Mouse (Mus musculus): ENCODE results near the gene 4930595M18Rik.

4930595M18Rik gene

GRCm38 (mm10) chrX:81458021-81458420, at the start of gene 4930595M18Rik:
Gene 4930595M18Rik (minus strand): TSS chrX:81458121.
- no peak for DNase-seq (ENCODE audit: low spot score)

DNA sequence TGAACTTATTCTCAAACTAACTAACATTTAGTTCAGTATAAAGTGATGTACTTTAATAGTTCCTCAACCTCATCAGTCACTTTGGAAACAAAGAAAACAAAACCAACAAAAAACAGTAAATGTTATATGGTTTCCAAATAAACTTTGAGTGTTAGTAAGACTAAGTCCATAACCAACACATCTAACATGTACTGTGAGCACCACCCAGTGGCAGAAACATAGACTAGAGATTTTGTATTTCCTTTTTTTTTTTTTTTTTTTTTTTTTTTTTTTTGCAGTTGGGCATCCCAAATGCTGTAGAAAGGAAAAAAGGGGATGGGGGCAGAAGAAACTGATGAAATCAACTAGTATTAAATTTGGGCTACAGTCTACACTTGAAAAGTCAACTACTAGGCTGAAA, 14.6 kb upstream of the 4930595M18Rik start:
- DNase-seq (ENCODE audit: low spot score): no peak

Measured in layer of hippocampus, adult 9-10 months (tissue).